Mouse (Mus musculus) neural tube, embryonic 13.5 days (tissue): ENCODE measurements at regions not wholly inside any gene's neighbourhood (a gene's known extent, or its start where the extent isn't known, plus 50 kb on each side); places are given as distances from the start of the nearest gene placed in this dataset.

Experiments
- ATAC-seq: fragments of 200-750 bp; cut with Nextera tagmentation; 2 replicates; pipeline ENCODE4 v1.8.0; 2017; ENCODE audit warnings: low read depth, mild to moderate bottlenecking, moderate TSS enrichment, moderate library complexity
- H3K27ac ChIP-seq: fragments of 300-500 bp; sonication (generic); replicated peaks from 2 replicates; pipeline ENCODE4 v1.5.1; 2015; ENCODE audit warnings: moderate library complexity, mild to moderate bottlenecking, inconsistent platforms
- H3K27me3 ChIP-seq: fragments of 300-500 bp; sonication (generic); 2 replicates; pipeline ENCODE4 v1.6.1; 2015; ENCODE audit warnings: mild to moderate bottlenecking, inconsistent platforms
- H3K36me3 ChIP-seq: fragments of 300-500 bp; sonication (generic); 2 replicates; pipeline ENCODE4 v1.6.1; 2015; ENCODE audit warnings: mild to moderate bottlenecking, inconsistent platforms
- H3K4me1 ChIP-seq: fragments of 300-500 bp; sonication (generic); replicated peaks from 2 replicates; pipeline ENCODE4 v1.6.1; 2015; ENCODE audit warnings: inconsistent platforms
- H3K4me2 ChIP-seq: fragments of 300-500 bp; sonication (generic); 2 replicates; pipeline ENCODE4 v1.6.1; 2015; ENCODE audit warnings: inconsistent platforms, mild to moderate bottlenecking, moderate library complexity
- H3K4me3 ChIP-seq: fragments of 300-500 bp; sonication (generic); 2 replicates; pipeline ENCODE4 v1.5.1; 2015; ENCODE audit warnings: mild to moderate bottlenecking, inconsistent platforms
- H3K9ac ChIP-seq: fragments of 300-500 bp; sonication (generic); 2 replicates; pipeline ENCODE4 v1.6.1; 2015; ENCODE audit warnings: moderate library complexity, mild to moderate bottlenecking, inconsistent platforms
- H3K9me3 ChIP-seq: fragments of 300-500 bp; sonication (generic); 2 replicates; pipeline ENCODE4 v1.6.1; 2016; ENCODE audit warnings: inconsistent platforms
- WGBS: fragments of 180-500 bp; shearing (Covaris S2); methylation state at CpG from one replicate; pipeline ENCODE4 v1.1.7; 2015; 5-methylcytosine and 5-hydroxymethylcytosine counted together

DNA sequence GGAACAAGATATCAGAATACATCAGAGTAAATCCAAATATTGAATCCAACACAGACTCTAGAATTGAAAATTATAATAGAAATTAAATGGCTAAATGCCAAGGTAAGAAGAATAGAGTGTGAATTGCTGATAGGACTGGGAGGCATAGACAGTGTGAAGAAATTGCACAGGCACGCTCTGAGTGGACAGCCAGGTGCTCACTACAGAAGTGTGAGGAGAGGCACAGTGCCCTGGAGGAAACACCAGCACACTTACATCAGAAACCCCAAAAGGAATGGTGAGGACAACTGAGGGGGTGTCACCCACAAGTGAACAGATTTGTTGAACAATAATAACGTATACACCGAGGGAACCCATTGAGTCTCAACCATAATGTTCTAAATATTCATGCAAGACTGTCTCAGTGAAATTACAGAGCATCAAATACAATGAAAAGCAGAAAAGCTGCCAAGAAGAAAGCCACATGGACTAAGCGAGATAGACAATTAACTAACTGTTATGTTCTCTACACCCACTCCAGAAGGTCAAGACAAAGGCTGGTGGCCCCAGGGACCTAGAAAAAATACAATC lies 92.9 kb upstream of the Gm17728 start:
- Histone ChIP-seq H3K27ac (no peak overlapping the region), H3K27me3 (no peaks in the 10 kb centered on the region), H3K9ac (no peak overlapping the region), H3K9me3 (no peaks in the 10 kb centered on the region), H3K4me1 (no peaks in the 10 kb centered on the region), H3K4me3 (no peak overlapping the region), H3K4me2 (no peak overlapping the region), H3K36me3 (no peaks in the 10 kb centered on the region)
- ATAC-seq = no peak
- 70% methylated on average over 4 of the region's 4 CpGs for WGBS

DNA sequence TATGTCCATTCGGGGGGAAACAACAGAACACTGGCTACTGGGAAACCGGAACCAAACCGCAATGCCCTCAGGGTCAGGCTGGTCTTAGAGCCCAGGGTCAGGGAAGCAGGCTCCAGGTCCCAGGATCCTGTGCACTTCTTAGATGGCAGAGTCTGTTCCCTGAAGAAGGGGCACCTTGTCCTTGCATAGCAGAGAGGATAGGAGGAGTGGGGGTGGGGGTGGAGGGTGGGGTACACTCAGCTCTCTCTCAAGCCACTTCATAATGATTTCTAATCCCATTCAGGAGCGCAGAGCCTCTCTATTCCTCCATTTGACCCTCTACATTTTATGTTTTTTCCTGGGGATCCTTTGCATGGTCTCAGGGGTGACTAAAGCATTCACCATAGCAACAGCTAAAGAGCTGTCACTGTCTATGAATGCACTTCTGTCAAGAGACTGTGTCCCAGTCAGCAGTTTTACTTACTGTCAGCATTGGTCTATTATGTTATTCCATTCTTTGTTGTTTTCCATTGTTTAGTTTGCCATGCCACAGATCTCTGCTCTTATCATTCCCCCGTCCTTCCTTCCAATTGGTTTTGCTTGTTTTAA lies 64.2 kb upstream of the Gm17728 start:
- Histone ChIP-seq H3K4me3 (no peak overlapping the region), H3K27ac (no peak overlapping the region), H3K4me1 (peaks cover 7% of the 10 kb centered on the region; the same call in 1 of the 2 replicates), H3K36me3 (no peaks in the 10 kb centered on the region), H3K4me2 (no peak overlapping the region), H3K9ac (no peak overlapping the region), H3K9me3 (no peaks in the 10 kb centered on the region), H3K27me3 (no peaks in the 10 kb centered on the region)
- WGBS = 53% methylated on average over 5 of the region's 5 CpGs
- no peak for ATAC-seq
